Mouse (Mus musculus) intestine, embryonic 16.5 days (tissue): ENCODE data around the gene Nkx6-1. TPM values are rescaled to one million over a fixed set of nuclear protein-coding genes. Genes with fewer than 3 reads are reported as not detected.

Source experiments
- ATAC-seq: fragments of 200-750 bp; cut with Nextera tagmentation; 2 replicates; pipeline ENCODE4 v1.8.0; 2017; ENCODE audit warnings: moderate TSS enrichment, moderate library complexity
- H3K27ac ChIP-seq: fragments of 300-500 bp; sonication (generic); 2 replicates; pipeline ENCODE4 v1.5.1; 2014; ENCODE audit warnings: mild to moderate bottlenecking, low read length
- H3K27me3 ChIP-seq: fragments of 300-500 bp; sonication (generic); replicated peaks from 2 replicates; pipeline ENCODE4 v1.6.1; 2014; ENCODE audit warnings: low read length, control low read depth, mixed read lengths; ENCODE audit not compliant: control insufficient read depth, insufficient read depth
- H3K36me3 ChIP-seq: fragments of 300-500 bp; sonication (generic); 2 replicates; pipeline ENCODE4 v1.6.1; 2014; ENCODE audit warnings: low read length, control low read depth; ENCODE audit not compliant: control insufficient read depth, insufficient read depth
- H3K4me1 ChIP-seq: fragments of 300-500 bp; sonication (generic); 2 replicates; pipeline ENCODE4 v1.6.1; 2014; ENCODE audit warnings: low read length, control low read depth, mixed read lengths; ENCODE audit not compliant: control insufficient read depth, insufficient read depth
- H3K4me2 ChIP-seq: fragments of 300-500 bp; sonication (generic); 2 replicates; pipeline ENCODE4 v1.6.1; 2014; ENCODE audit warnings: low read depth, low read length, control low read depth
- H3K4me3 ChIP-seq: fragments of 300-500 bp; sonication (generic); 2 replicates; pipeline ENCODE4 v1.5.1; 2014; ENCODE audit warnings: mild to moderate bottlenecking, low read length
- H3K9ac ChIP-seq: fragments of 300-500 bp; sonication (generic); 2 replicates; pipeline ENCODE4 v1.6.1; 2014; ENCODE audit warnings: low read depth, low read length
- H3K9me3 ChIP-seq: fragments of 300-500 bp; sonication (generic); 2 replicates; pipeline ENCODE4 v1.6.1; 2016; ENCODE audit warnings: low read length, control low read depth; ENCODE audit not compliant: control insufficient read depth
- WGBS: fragments of 180-500 bp; shearing (Covaris S2); extraction: QIAGEN DNeasy Blood & Tissue Kit; methylation state at CpG from one replicate; pipeline ENCODE4 v1.1.7; 2014; 5-methylcytosine and 5-hydroxymethylcytosine counted together
- polyA plus RNA-seq: library from polyadenylated mRNA; unstranded; fragments of >200 nt; fragmentation: Nextera tagmentation; extraction: Ambion mirVana; gene quantifications from 2 replicates; pipeline ENCODE4 v1.2.1, GENCODE M21; 2015

The Nkx6-1 gene
- polyA plus RNA-seq, 1 experiment from 2014 or later = 0.20 TPM

- ATAC-seq = no peak
- Histone ChIP-seq H3K27ac (no peak overlapping the region), H3K27me3 (peaks cover 41% of the 10 kb centered on the region), H3K9me3 (no peaks in the 10 kb centered on the region), H3K36me3 (no peaks in the 10 kb centered on the region), H3K9ac (no peak overlapping the region), H3K4me1 (peaks cover 3% of the 10 kb centered on the region; the same call in 1 of the 2 replicates), H3K4me2 (no peak overlapping the region), H3K4me3 (no peak overlapping the region)
- 34% methylated on average over 20 of the region's 20 CpGs for WGBS
These were observed 17.7 kb downstream of the Nkx6-1 start for GRCm38 (mm10) chr5:101646961-101647575.

- H3K27ac ChIP-seq = no peak overlapping the region
- H3K4me1 ChIP-seq = peaks cover 3% of the 10 kb centered on the region; the same call in 1 of the 2 replicates
- no peaks in the 10 kb centered on the region for H3K9me3 ChIP-seq
- no peak overlapping the region for H3K4me3 ChIP-seq
- 75% methylated on average over 8 of the region's 8 CpGs for WGBS
- H3K9ac ChIP-seq = no peak overlapping the region
- peaks cover 41% of the 10 kb centered on the region for H3K27me3 ChIP-seq
- no peak for ATAC-seq
- no peaks in the 10 kb centered on the region for H3K36me3 ChIP-seq
- H3K4me2 ChIP-seq = no peak overlapping the region
These were observed 19.7 kb downstream of the Nkx6-1 start for GRCm38 (mm10) chr5:101645071-101645470.

- 83% methylated on average over 4 of the region's 4 CpGs for WGBS
- H3K27me3 ChIP-seq = no peaks in the 10 kb centered on the region
- no peaks in the 10 kb centered on the region for H3K36me3 ChIP-seq
- H3K9ac ChIP-seq = no peak overlapping the region
- H3K4me3 ChIP-seq = no peak overlapping the region
- ATAC-seq = no peak
- H3K4me2 ChIP-seq = no peak overlapping the region
- H3K27ac ChIP-seq = no peak overlapping the region
- H3K9me3 ChIP-seq = no peaks in the 10 kb centered on the region
- H3K4me1 ChIP-seq = no peaks in the 10 kb centered on the region
These were observed 26.7 kb downstream of the Nkx6-1 start for GRCm38 (mm10) chr5:101638101-101638500.

Other genes with a start within 250 kb of the Nkx6-1 start
- 24.8 and 30.2 TPM in 2 replicates for gene Cds1, start 100.1 kb upstream of the Nkx6-1 start, polyA plus RNA-seq